Mouse (Mus musculus) limb, embryonic 11.5 days (tissue): ENCODE measurements around the gene Ccne1. TPM values are rescaled to one million over a fixed set of nuclear protein-coding genes. Genes with fewer than 3 reads are reported as not detected.

Experiments
- ATAC-seq: fragments of 200-750 bp; cut with Nextera tagmentation; 2 replicates; pipeline ENCODE4 v1.8.0; 2017; ENCODE audit warnings: low read depth; ENCODE audit not compliant: insufficient number of reproducible peaks, low FRiP score, low TSS enrichment
- DNase-seq: peaks from one replicate; pipeline ENCODE4 v3.0.0-alpha.2; 2015; ENCODE audit warnings: low spot score
- H3K27ac ChIP-seq: fragments of 300-500 bp; sonication (generic); replicated peaks from 2 replicates; pipeline ENCODE4 v1.5.1; 2014; ENCODE audit warnings: low read depth, mild to moderate bottlenecking, low read length
- H3K27me3 ChIP-seq: fragments of 300-500 bp; sonication (generic); 2 replicates; pipeline ENCODE4 v1.6.1; 2014; ENCODE audit warnings: mild to moderate bottlenecking, low read length, mixed read lengths; ENCODE audit not compliant: control insufficient read depth, insufficient read depth
- H3K36me3 ChIP-seq: fragments of 300-500 bp; sonication (generic); 2 replicates; pipeline ENCODE4 v1.6.1; 2014; ENCODE audit warnings: mild to moderate bottlenecking, low read length, moderate library complexity, mixed read lengths; ENCODE audit not compliant: control insufficient read depth, insufficient read depth
- H3K4me1 ChIP-seq: fragments of 300-500 bp; sonication (generic); 2 replicates; pipeline ENCODE4 v1.6.1; 2014; ENCODE audit warnings: low read length, mixed read lengths; ENCODE audit not compliant: control insufficient read depth, insufficient read depth
- H3K4me2 ChIP-seq: fragments of 300-500 bp; sonication (generic); 2 replicates; pipeline ENCODE4 v1.6.1; 2014; ENCODE audit warnings: low read depth, mild to moderate bottlenecking, moderate library complexity; ENCODE audit not compliant: severe bottlenecking
- H3K4me3 ChIP-seq: fragments of 300-500 bp; sonication (generic); 2 replicates; pipeline ENCODE4 v1.5.1; 2014; ENCODE audit warnings: low read depth, low read length
- H3K9ac ChIP-seq: fragments of 300-500 bp; sonication (generic); 2 replicates; pipeline ENCODE4 v1.6.1; 2014; ENCODE audit warnings: mild to moderate bottlenecking, low read length
- H3K9me3 ChIP-seq: fragments of 300-500 bp; sonication (generic); 2 replicates; pipeline ENCODE4 v1.6.1; 2016; ENCODE audit warnings: low read length; ENCODE audit not compliant: control insufficient read depth
- WGBS: fragments of 180-500 bp; shearing (Covaris S2); extraction: QIAGEN DNeasy Blood & Tissue Kit; methylation state at CpG from one replicate; pipeline ENCODE4 v1.1.7; 2014; 5-methylcytosine and 5-hydroxymethylcytosine counted together
- polyA plus RNA-seq: library from polyadenylated mRNA; unstranded; fragments of >200 nt; fragmentation: Nextera tagmentation; extraction: Ambion mirVana; gene quantifications from 2 replicates; pipeline ENCODE4 v1.2.1, GENCODE M21; 2014

The Ccne1 gene
- polyA plus RNA-seq, 1 experiment from 2014 or later = 131 TPM

DNA sequence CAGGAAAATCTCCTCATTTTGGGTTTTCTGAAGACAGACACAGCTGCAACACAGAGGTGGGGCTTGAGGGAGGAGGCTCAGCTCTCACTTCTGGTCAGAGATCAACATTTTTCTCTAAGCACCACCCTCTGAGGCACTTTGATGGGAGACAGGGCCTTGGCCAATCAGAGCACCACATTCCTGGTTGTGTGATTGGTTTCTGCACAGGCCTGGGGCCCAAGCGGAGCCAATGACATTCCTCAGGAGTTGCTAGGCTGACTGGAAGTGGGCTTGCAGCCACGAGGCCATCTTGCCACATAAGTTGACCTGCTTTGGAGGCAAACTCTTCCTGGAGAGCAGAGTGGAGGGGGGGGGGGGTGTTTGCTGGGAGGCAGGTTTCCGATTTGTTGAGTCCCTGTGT lies 4.7 kb upstream of the Ccne1 start:
- ATAC-seq (peak; percentile 87), DNase-seq (peak; percentile 82)
- no peak overlapping the region for H3K4me3 ChIP-seq
- H3K4me2 ChIP-seq = no peak overlapping the region
- no peaks in the 10 kb centered on the region for H3K9me3 ChIP-seq
- peak overlapping the region; percentile 36; the same call in 1 of the 2 replicates for H3K27ac ChIP-seq
- H3K27me3 ChIP-seq = no peaks in the 10 kb centered on the region
- H3K9ac ChIP-seq = no peak overlapping the region
- no peaks in the 10 kb centered on the region for H3K36me3 ChIP-seq
- WGBS = 33% methylated on average over 3 of the region's 3 CpGs
- peaks cover 11% of the 10 kb centered on the region for H3K4me1 ChIP-seq

DNA sequence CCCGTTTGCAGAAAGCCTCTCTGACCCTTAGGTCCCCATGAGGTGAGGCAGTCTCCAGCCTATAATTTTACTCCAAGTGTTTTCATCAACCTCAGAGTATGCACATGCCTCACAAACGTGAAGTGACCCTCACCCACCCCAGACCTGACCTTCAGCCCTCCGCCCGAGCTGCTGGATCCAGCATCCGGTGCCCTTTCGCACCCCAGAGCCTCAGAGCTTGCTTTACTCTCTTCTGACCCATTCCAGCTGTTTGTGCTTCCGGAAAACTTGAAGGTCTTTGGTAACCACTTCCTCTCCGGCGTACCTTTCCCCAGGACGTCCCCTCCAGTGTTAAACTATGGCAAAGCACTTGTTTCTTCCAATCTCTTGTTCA lies 912 bp upstream of the Ccne1 start:
- Histone ChIP-seq H3K36me3 (no peaks in the 10 kb centered on the region), H3K9me3 (no peaks in the 10 kb centered on the region), H3K27me3 (no peaks in the 10 kb centered on the region), H3K9ac (peak overlapping the region; percentile 58; the same call in 1 of the 2 replicates), H3K27ac (no peak overlapping the region), H3K4me3 (peak overlapping the region; percentile 82), H3K4me1 (peaks cover 18% of the 10 kb centered on the region), H3K4me2 (peak overlapping the region; percentile 75)
- WGBS = 13% methylated on average over 10 of the region's 10 CpGs
- ATAC-seq = no peak; the same call in 1 of the 2 replicates
- DNase-seq = no peak

DNA sequence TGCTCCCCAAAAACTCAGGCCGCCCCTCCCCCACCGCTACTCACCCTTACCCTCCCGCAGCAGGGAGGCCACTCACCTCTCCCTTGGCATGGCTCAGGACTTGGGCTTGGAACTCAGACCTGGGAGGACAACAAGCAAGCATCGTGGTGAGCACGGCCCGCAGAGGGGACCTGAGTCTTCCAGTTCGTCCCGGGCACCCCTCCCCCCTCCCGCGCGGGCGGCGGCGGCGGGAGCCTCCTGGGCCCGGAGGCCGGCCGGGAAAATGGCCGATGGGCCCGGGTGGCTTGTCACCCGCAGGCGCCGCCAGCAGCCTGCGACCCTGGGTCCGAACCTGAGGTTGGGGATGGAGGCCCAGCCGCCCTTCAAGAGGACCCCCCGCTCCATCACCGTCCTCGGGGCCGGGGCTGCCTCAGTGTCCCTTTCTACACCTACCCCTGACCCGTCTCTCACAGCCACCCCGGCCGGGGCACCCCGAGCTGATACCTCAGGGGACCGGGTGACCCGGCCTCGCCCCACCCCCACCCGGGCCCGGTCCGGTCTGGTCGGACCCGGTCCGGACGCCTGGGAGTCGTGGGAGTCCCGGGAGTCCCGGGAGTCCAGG lies 523 bp downstream of the Ccne1 start:
- H3K4me2 ChIP-seq = peak overlapping the region; percentile 75
- H3K4me3 ChIP-seq = peak overlapping the region; percentile 82
- H3K36me3 ChIP-seq = peaks cover 4% of the 10 kb centered on the region
- DNase-seq (peak; percentile 73), ATAC-seq (peak; percentile 49)
- 0% methylated on average over 35 of the region's 47 CpGs for WGBS
- H3K27me3 ChIP-seq = no peaks in the 10 kb centered on the region
- no peaks in the 10 kb centered on the region for H3K9me3 ChIP-seq
- H3K4me1 ChIP-seq = peaks cover 13% of the 10 kb centered on the region
- H3K27ac ChIP-seq = peak overlapping the region; percentile 32; the same call in 1 of the 2 replicates
- H3K9ac ChIP-seq = peak overlapping the region; percentile 85

DNA sequence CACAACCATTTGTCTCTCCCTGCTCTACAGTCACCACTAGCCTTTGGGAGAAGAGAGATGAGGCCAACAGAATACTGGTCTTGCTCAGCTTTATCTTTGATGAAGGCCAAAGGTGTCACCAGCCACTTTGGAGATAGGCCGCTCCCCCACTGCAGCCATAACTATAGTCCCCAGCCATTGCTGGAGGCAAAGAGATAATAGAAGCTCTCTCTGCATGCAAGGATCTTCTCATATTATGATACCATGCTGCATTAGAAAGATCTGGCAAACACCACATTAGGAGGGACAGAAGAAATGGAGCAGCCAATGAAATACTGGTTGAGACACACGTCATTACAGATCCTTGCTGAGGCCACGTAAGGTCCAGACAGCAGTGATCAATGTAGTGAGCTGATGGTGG lies 2.0 kb downstream of the Ccne1 start:
- H3K27ac ChIP-seq = no peak overlapping the region
- H3K27me3 ChIP-seq = no peaks in the 10 kb centered on the region
- DNase-seq (no peak), ATAC-seq (no peak)
- no peak overlapping the region for H3K4me3 ChIP-seq
- no peaks in the 10 kb centered on the region for H3K9me3 ChIP-seq
- peaks cover 13% of the 10 kb centered on the region for H3K4me1 ChIP-seq
- 86% methylated on average over 3 of the region's 3 CpGs for WGBS
- peak overlapping the region; percentile 75; the same call in 1 of the 2 replicates for H3K4me2 ChIP-seq
- peaks cover 9% of the 10 kb centered on the region for H3K36me3 ChIP-seq
- H3K9ac ChIP-seq = no peak overlapping the region

DNA sequence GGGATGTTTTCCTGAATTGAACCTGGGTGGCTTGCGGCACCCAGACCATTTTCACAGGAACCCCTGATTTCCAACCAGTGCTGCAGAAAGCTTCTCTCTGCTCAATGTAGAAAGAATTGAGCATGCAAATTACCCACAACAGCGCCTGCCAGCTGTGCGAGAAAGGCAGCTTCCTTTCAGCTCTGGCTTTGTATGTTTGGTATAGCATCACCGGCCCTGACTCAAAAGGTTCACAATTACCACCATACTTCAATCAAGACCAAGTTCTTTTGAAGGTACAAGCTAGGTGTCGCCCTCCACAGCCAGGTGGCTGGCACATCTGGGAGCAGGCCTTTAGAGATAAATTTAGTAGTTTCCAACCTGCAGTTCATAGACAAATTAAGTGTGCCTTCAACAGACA lies 3.2 kb downstream of the Ccne1 start:
- 87% methylated on average over 5 of the region's 5 CpGs for WGBS
- Histone ChIP-seq H3K36me3 (peaks cover 15% of the 10 kb centered on the region), H3K9me3 (no peaks in the 10 kb centered on the region)

DNA sequence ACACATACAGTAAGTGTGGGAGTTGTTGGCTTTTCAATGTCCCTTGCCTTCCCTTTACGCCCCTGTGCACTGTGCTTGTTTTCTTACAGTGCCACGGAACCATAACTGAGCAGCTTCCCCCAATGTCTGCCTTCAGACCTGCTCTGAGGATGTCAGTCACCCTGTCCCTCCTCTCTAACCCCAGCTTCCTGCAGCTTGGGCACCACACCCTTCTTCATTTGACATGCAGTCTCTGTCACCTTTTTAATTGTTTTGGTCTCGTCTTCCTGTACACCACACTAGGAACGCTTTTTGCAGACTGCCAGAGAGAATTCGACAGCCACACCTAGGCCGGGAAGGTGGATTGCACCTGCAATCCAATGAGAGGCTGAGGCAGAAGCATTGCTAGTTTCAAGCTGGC lies 13.0 kb downstream of the Ccne1 start:
- no peak for DNase-seq
- H3K4me2 ChIP-seq = no peak overlapping the region
- H3K27ac ChIP-seq = no peak overlapping the region
- H3K4me1 ChIP-seq = 0 out of 2 replicates have a peak, but pooled peaks cover 3% of the 10 kb centered on the region
- no peak overlapping the region for H3K9ac ChIP-seq
- no peak overlapping the region for H3K4me3 ChIP-seq
- peaks cover 14% of the 10 kb centered on the region; the same call in 1 of the 2 replicates for H3K36me3 ChIP-seq
- no peak for ATAC-seq
- WGBS = 78% methylated on average over 6 of the region's 6 CpGs
- H3K9me3 ChIP-seq = no peaks in the 10 kb centered on the region
- no peaks in the 10 kb centered on the region for H3K27me3 ChIP-seq

More for the DNA sequence above, 3.2 kb downstream of the Ccne1 start:
- no peak overlapping the region for H3K27ac ChIP-seq
- peaks cover 13% of the 10 kb centered on the region for H3K4me1 ChIP-seq
- no peaks in the 10 kb centered on the region for H3K27me3 ChIP-seq
- DNase-seq = no peak
- no peak overlapping the region for H3K4me2 ChIP-seq
- no peak overlapping the region for H3K4me3 ChIP-seq
- no peak overlapping the region for H3K9ac ChIP-seq
- no peak for ATAC-seq

DNA sequence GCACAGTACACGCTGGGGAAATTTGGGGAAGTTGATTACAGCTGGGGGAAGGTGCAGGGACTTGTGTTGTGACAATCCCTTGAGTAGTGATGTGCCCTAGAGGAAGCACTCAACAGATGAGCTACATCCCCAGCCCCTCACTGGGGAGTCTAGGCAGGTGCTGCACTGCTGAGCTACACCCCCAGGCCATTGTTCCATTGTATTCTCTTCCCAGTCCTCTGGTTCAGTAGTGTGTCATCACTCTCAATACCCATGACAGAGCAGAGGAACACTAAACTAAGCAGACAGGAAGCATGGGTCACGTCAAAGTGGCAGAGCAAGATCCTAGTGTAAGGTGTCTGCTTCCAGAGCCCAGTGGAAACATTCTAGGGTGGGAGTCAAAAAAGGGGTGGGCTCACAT lies 14.2 kb downstream of the Ccne1 start:
- H3K9me3 ChIP-seq = no peaks in the 10 kb centered on the region
- no peak for ATAC-seq
- H3K9ac ChIP-seq = no peak overlapping the region
- no peak overlapping the region for H3K4me2 ChIP-seq
- DNase-seq = no peak
- peaks cover 6% of the 10 kb centered on the region; the same call in 1 of the 2 replicates for H3K36me3 ChIP-seq
- no peak overlapping the region for H3K27ac ChIP-seq
- 0 out of 2 replicates have a peak, but pooled peaks cover 3% of the 10 kb centered on the region for H3K4me1 ChIP-seq
- no peaks in the 10 kb centered on the region for H3K27me3 ChIP-seq
- H3K4me3 ChIP-seq = no peak overlapping the region
- WGBS = 36% methylated on average over 2 of the region's 2 CpGs

DNA sequence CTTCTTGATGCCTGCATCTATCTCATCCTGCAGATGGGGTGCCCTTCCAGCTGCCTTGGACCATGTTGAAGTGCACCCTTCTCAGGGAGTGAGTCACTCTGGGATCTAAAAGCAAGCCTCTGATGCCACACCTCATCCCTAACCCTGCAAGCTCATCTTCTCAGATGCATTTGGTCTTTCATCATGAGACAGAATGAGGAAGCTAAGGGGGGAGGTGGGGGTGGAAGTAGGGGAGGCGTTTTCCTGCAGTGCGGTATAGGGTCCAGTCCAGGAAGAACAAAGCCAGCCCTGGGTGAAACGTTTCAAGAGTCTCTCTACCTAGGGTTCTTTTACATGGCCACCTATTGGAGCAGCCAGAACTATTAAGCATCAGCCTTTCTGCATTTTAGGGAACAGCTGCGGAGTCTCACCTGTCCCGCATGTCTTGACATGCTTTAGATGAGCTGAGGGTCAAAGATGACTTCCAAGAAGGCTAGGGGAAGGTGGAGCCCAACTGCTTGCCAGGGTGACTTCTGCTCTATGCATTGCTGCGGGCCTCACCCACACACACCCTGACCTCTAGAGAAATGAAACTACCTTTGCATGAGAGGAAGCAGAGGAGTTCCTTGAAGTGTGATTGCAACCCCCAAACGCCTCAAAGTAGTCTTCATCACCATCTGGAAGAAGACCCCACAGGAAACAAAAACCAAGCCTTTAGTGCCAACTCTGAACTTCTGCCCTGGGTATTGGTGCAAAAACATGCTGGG lies 17.2 kb downstream of the Ccne1 start:
- H3K27me3 ChIP-seq = no peaks in the 10 kb centered on the region; the same call in 1 of the 2 replicates
- no peaks in the 10 kb centered on the region for H3K9me3 ChIP-seq
- ATAC-seq (no peak), DNase-seq (no peak)
- 82% methylated on average over 7 of the region's 7 CpGs for WGBS
- peaks cover 13% of the 10 kb centered on the region; the same call in 1 of the 2 replicates for H3K4me1 ChIP-seq
- no peak overlapping the region for H3K9ac ChIP-seq
- no peak overlapping the region for H3K4me2 ChIP-seq
- no peak overlapping the region for H3K4me3 ChIP-seq
- no peak overlapping the region for H3K27ac ChIP-seq
- no peaks in the 10 kb centered on the region for H3K36me3 ChIP-seq
